ENCODE assay signal across 8 mouse cellular contexts in the genomic region with DNA sequence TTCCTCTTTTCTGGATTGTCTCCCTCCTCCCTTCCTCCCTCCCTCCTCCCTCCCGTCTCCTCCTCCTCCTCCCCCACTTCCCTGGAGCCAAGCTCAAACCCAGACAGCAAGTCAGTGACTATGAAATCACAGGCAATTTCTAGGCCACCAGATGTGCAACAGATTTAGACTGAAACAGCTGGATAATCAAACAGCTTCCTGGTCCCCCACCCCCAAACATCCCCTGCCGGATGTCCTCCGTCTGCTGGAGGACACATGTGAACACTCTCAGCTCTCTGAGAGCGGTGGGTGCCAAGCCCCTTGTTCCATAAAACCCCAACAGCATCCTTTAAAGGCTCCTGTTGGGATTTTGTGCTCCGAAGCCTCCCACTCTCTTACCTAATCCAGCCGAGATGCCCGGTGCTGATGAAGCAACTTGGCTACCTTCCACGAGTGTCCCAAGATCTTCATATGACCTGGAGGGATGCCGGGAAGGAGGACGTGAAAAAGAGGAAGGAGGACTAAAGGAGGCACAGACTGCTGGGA. TPM values are rescaled to one million over a fixed set of nuclear protein-coding genes. Genes with fewer than 3 reads are reported as not detected.
DNase-seq lines count a peak whose midpoint lies in the region; ATAC-seq and TF ChIP-seq lines count a peak whose summit lies in the region.

No protein-coding gene starts in this region.

- H3K27ac ChIP-seq in spleen, adult 2 months (ENCODE audit: insufficient read depth, low read length): peak overlapping the region; percentile 53
- peak overlapping the region; percentile 87 for H3K27ac ChIP-seq in embryonic facial prominence, embryonic 15.5 days (replicated peaks)
- H3K27ac ChIP-seq in limb, embryonic 12.5 days: peak overlapping the region; percentile 90

- peaks cover 6% of the 10 kb centered on the region; the same call in 1 of the 2 replicates for H3K4me1 ChIP-seq in spleen, adult 2 months (ENCODE audit: control insufficient read depth, insufficient read depth, insufficient read length)
- peaks cover 13% of the 10 kb centered on the region for H3K4me1 ChIP-seq in embryonic facial prominence, embryonic 15.5 days
- H3K4me1 ChIP-seq in limb, embryonic 12.5 days (replicated peaks): peaks cover 14% of the 10 kb centered on the region

- no peaks in the 10 kb centered on the region for H3K9me3 ChIP-seq in embryonic facial prominence, embryonic 15.5 days (replicated peaks)
- H3K9me3 ChIP-seq in limb, embryonic 12.5 days: 0 out of 2 replicates have a peak, but pooled peaks cover 5% of the 10 kb centered on the region

- TF ChIP-seq CTCF in spleen, adult 2 months (IDR thresholded peaks at IDR 0.05; ENCODE audit: extremely low read depth, insufficient read depth, insufficient read length, insufficient replicate concordance): no peak

- ATAC-seq in embryonic facial prominence, embryonic 15.5 days (ENCODE audit: insufficient number of reproducible peaks, low FRiP score, low TSS enrichment, low read depth): peak; percentile 75
- ATAC-seq in limb, embryonic 12.5 days (ENCODE audit: insufficient number of reproducible peaks, insufficient read depth, low FRiP score, low TSS enrichment, low read depth): 0 out of 2 replicates have a peak, but pooled peaks have one; percentile 48

- no peak overlapping the region for H3K9ac ChIP-seq in embryonic facial prominence, embryonic 15.5 days
- no peak overlapping the region; the same call in 1 of the 2 replicates for H3K9ac ChIP-seq in limb, embryonic 12.5 days (replicated peaks)

- WGBS in spleen, adult 2 months: 13% methylated on average over 10 of the region's 10 CpGs
- 19% methylated on average over 10 of the region's 10 CpGs for WGBS in embryonic facial prominence, embryonic 15.5 days
- WGBS in limb, embryonic 12.5 days: 16% methylated on average over 10 of the region's 10 CpGs

- H3K27me3 ChIP-seq in spleen, adult 2 months (ENCODE audit: control insufficient read depth, insufficient read depth, low read length): no peaks in the 10 kb centered on the region
- no peaks in the 10 kb centered on the region for H3K27me3 ChIP-seq in embryonic facial prominence, embryonic 15.5 days
- H3K27me3 ChIP-seq in limb, embryonic 12.5 days: no peaks in the 10 kb centered on the region

- no peaks in the 10 kb centered on the region for H3K36me3 ChIP-seq in spleen, adult 2 months (ENCODE audit: control insufficient read depth, insufficient read depth, low read length)
- H3K36me3 ChIP-seq in embryonic facial prominence, embryonic 15.5 days: no peaks in the 10 kb centered on the region
- no peaks in the 10 kb centered on the region for H3K36me3 ChIP-seq in limb, embryonic 12.5 days

- no peak for TF ChIP-seq POLR2A in spleen, adult 2 months (IDR thresholded peaks at IDR 0.05; ENCODE audit: low read depth, low read length)

- no peak overlapping the region; the same call in 1 of the 2 replicates for H3K4me3 ChIP-seq in spleen, adult 2 months (ENCODE audit: extremely low read depth, insufficient read depth, insufficient read length)
- H3K4me3 ChIP-seq in embryonic facial prominence, embryonic 15.5 days (replicated peaks): 0 out of 2 replicates have a peak overlapping the region, but pooled peaks have one; percentile 18
- H3K4me3 ChIP-seq in limb, embryonic 12.5 days (replicated peaks): no peak overlapping the region

- peak overlapping the region; percentile 42 for H3K4me2 ChIP-seq in embryonic facial prominence, embryonic 15.5 days (replicated peaks)
- H3K4me2 ChIP-seq in limb, embryonic 12.5 days: peak overlapping the region; percentile 31

- DNase-seq in spleen, adult 2 months (ENCODE audit: low read depth in 1 of 2, low spot score in 2 of 2): no peak
- no peak for DNase-seq in spleen, postnatal 4 days (ENCODE audit: low spot score in 2 of 2)
- peak; percentile 72 for DNase-seq in heart, postnatal 4 days
- DNase-seq in neural tube, embryonic 10.5 days (ENCODE audit: extremely low spot score, low spot score): peak; percentile 53
- no peak for DNase-seq in cerebellum, adult 11 months
- no peak for DNase-seq in cerebellum, postnatal 25 days

RNA-seq across cellular contexts. Expression of a gene that starts 5.5 kb away (rescaled TPM):
- polyA plus RNA-seq in spleen, adult 2 months (2012; rRNA removed): 0.12 and 0.16 TPM in 2 replicates
- 0.24 TPM in 1 of 2 replicates, not detected in the other for polyA plus RNA-seq in embryonic facial prominence, embryonic 15.5 days (2015; fragmentation: Nextera tagmentation; extraction: Ambion mirVana)
- total RNA-seq in heart, postnatal 4 days (2021): under 1 TPM in 1 of 2 experiments, not detected in 1; 0.36 TPM
- 0.20 TPM in 1 of 2 replicates, not detected in the other for polyA plus RNA-seq in limb, embryonic 12.5 days (2016; fragmentation: Nextera tagmentation; extraction: Ambion mirVana)

RNA-seq across cellular contexts. Expression of a gene that starts 12.0 kb away (rescaled TPM):
- 73.9 and 90.0 TPM in 2 replicates for polyA plus RNA-seq in spleen, adult 2 months (2012; rRNA removed)
- polyA plus RNA-seq in embryonic facial prominence, embryonic 15.5 days (2015; fragmentation: Nextera tagmentation; extraction: Ambion mirVana): 235 and 238 TPM in 2 replicates
- 100 to 1,000 TPM; 216 to 217 TPM for total RNA-seq in heart, postnatal 4 days (2021)
- polyA plus RNA-seq in limb, embryonic 12.5 days (2016; fragmentation: Nextera tagmentation; extraction: Ambion mirVana): 300 and 320 TPM in 2 replicates

RNA-seq across cellular contexts. Expression of a gene that starts 45.4 kb away (rescaled TPM):
- polyA plus RNA-seq in spleen, adult 2 months (2012; rRNA removed): 0.46 TPM in 1 of 2 replicates, not detected in the other
- 3.6 and 4.6 TPM in 2 replicates for polyA plus RNA-seq in embryonic facial prominence, embryonic 15.5 days (2015; fragmentation: Nextera tagmentation; extraction: Ambion mirVana)
- over 10,000 TPM; 18,495 to 19,403 TPM for total RNA-seq in heart, postnatal 4 days (2021)
- polyA plus RNA-seq in limb, embryonic 12.5 days (2016; fragmentation: Nextera tagmentation; extraction: Ambion mirVana): 1.8 TPM in 1 of 2 replicates, not detected in the other

Comparison
In these comparisons a context has a peak if more than half of its experiments do, and no peak if none do; other contexts are left out.
1. DNase-seq: peak in heart, postnatal 4 days (single experiment) and neural tube, embryonic 10.5 days (single experiment); none in spleen, adult 2 months (0 of 2), spleen, postnatal 4 days (0 of 2), cerebellum, adult 11 months (single experiment) and cerebellum, postnatal 25 days (0 of 2).
2. Peak in every context shown above with its lines, with median percentiles within 50 percentile points of each other: H3K27ac ChIP-seq.